Mouse (Mus musculus): ENCODE data around the gene Slc17a8. TPM values are rescaled to one million over a fixed set of nuclear protein-coding genes. Genes with fewer than 3 reads are reported as not detected.
"Not testable (repeated sequence)": the region's sequence is repeated elsewhere in the genome, so short reads cannot be mapped to it uniquely, and the experiment has no call there.

The Slc17a8 gene
- polyA plus RNA-seq, 1 experiment from 2014 or later, result 2.6 TPM

DNA sequence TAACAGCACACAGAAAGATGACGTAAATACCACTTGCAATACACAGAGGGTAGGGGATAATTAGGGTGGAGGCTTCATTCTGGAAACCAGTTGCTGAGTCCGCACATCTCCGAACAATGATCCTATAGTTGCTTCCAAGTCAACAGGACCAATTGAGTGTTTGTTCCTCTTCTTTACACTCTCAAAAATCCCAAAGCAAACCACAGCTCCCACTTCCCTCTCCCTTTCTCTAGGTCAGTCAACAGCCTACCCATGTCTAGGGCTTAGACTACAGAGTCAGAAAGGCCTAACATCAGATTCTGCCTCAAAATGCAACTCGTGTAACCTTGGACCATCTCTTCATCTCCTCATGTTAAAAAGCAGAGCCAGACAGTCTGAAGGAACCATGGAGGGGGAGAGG lies 36.3 kb downstream of the Slc17a8 start:
- no peaks in the 10 kb centered on the region for H3K36me3 ChIP-seq
- no peak overlapping the region for H3K4me2 ChIP-seq (replicated peaks)
- ATAC-seq (ENCODE audit: low FRiP score), result no peak
- no peak overlapping the region for H3K4me3 ChIP-seq
- no peak overlapping the region for H3K27ac ChIP-seq
- no peak overlapping the region for H3K9ac ChIP-seq
- H3K27me3 ChIP-seq, result no peaks in the 10 kb centered on the region
- H3K9me3 ChIP-seq (replicated peaks), result no peaks in the 10 kb centered on the region
- no peaks in the 10 kb centered on the region for H3K4me1 ChIP-seq
- WGBS, result 87% methylated on average over 4 of the region's 4 CpGs

DNA sequence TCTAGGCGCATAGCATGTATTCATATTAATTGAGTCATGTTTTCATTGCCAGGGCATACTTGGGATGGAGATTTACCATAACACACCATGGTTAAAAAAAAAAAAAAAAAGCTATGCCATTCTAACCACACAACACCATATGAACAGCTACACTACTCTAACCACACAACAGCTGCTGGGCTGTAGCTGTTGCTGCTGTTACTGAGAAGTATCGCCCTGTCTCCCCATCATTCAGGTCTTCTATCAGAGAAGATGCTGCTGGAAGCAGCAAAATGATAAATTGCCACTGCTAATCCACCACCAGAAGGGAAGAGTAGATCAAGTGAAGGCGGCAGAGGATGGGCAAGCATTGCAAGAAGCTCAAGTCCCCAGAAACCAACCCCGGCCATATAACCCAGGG lies 42.3 kb downstream of the Slc17a8 start:
- H3K4me1 ChIP-seq, result no peaks in the 10 kb centered on the region
- ATAC-seq (ENCODE audit: low FRiP score), result no peak
- H3K36me3 ChIP-seq, result no peaks in the 10 kb centered on the region
- 91% methylated on average over 4 of the region's 4 CpGs for WGBS
- no peak overlapping the region for H3K9ac ChIP-seq
- H3K27ac ChIP-seq, result no peak overlapping the region
- H3K4me3 ChIP-seq, result no peak overlapping the region
- H3K27me3 ChIP-seq, result no peaks in the 10 kb centered on the region
- H3K9me3 ChIP-seq (replicated peaks), result no peaks in the 10 kb centered on the region
- no peak overlapping the region for H3K4me2 ChIP-seq (replicated peaks)

DNA sequence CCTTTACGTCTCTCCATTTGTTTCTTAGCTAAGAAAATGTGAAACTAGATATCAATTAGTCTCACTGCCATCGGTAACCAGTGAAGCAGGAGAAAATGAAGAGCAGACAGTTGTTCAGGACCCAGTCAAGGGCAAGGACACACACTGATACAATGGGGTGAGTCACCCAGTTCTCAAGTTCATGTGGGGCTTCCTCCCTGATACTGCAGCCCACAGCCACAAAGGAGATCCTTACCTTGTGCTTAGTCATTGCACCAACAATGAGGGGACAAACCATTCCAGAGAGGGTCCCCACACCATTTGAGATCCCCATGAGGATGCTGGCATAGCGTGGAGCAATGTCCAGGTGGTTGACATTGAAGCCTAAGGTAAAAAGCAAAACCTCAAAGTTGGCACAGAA lies 43.4 kb downstream of the Slc17a8 start:
- H3K27me3 ChIP-seq, result no peaks in the 10 kb centered on the region
- no peaks in the 10 kb centered on the region for H3K9me3 ChIP-seq (replicated peaks)
- no peak for ATAC-seq (ENCODE audit: low FRiP score)
- no peaks in the 10 kb centered on the region for H3K36me3 ChIP-seq
- no peak overlapping the region for H3K27ac ChIP-seq
- H3K4me3 ChIP-seq, result no peak overlapping the region
- H3K4me1 ChIP-seq, result no peaks in the 10 kb centered on the region
- no peak overlapping the region for H3K4me2 ChIP-seq (replicated peaks)
- H3K9ac ChIP-seq, result no peak overlapping the region
- 90% methylated on average over 3 of the region's 3 CpGs for WGBS

DNA sequence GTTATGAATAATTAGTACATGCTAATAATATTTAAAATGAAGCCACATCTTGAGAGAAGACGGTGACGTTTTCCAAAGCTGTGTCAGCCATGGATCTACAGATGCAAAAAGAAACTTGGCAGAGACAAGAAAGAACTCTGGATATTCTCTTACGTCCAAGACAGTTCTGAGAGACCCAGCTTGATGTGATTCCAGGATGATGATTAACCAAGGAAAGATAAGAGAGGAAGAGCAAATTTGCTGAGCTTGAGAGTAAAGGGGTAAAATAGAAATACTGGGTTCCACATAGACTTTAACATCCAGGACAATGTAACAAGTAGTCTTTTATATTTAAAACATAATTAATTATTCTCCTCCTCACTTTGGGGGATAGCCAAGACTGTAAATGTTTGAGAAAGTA lies 47.6 kb downstream of the Slc17a8 start:
- WGBS, result 85% methylated on average over 3 of the region's 3 CpGs
- no peaks in the 10 kb centered on the region for H3K27me3 ChIP-seq
- H3K9me3 ChIP-seq (replicated peaks), result 0 out of 2 replicates have a peak, but pooled peaks cover 2% of the 10 kb centered on the region
- ATAC-seq (ENCODE audit: low FRiP score), result no peak
- no peak overlapping the region for H3K4me3 ChIP-seq
- no peak overlapping the region for H3K9ac ChIP-seq
- no peak overlapping the region for H3K4me2 ChIP-seq (replicated peaks)
- no peaks in the 10 kb centered on the region for H3K36me3 ChIP-seq
- H3K4me1 ChIP-seq, result no peaks in the 10 kb centered on the region
- H3K27ac ChIP-seq, result no peak overlapping the region

DNA sequence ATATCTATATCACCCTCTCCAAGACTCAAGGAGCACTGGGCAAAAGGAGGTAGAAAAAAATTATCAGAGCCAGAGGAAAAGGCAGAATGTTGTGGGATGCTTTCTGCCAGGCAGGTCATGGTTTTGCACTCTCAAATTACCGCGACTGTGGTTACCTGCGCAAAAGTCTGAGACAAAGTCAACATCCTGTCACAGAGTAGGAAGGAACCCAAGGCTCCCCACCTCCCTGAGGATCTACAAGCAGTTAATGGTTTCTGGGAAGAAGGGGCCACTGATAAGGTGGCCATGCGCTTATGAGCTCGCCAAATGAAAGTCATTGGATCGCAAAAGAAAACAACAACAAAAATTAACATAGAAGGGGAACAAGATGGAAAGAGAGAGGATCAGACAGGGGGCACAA lies 48.1 kb downstream of the Slc17a8 start:
- no peak overlapping the region for H3K4me3 ChIP-seq
- no peaks in the 10 kb centered on the region for H3K36me3 ChIP-seq
- H3K9ac ChIP-seq, result no peak overlapping the region
- no peaks in the 10 kb centered on the region for H3K4me1 ChIP-seq
- H3K9me3 ChIP-seq (replicated peaks), result 0 out of 2 replicates have a peak, but pooled peaks cover 2% of the 10 kb centered on the region
- no peak overlapping the region for H3K27ac ChIP-seq
- WGBS, result 96% methylated on average over 6 of the region's 6 CpGs
- H3K4me2 ChIP-seq (replicated peaks), result no peak overlapping the region
- no peak for ATAC-seq (ENCODE audit: low FRiP score)
- no peaks in the 10 kb centered on the region for H3K27me3 ChIP-seq

DNA sequence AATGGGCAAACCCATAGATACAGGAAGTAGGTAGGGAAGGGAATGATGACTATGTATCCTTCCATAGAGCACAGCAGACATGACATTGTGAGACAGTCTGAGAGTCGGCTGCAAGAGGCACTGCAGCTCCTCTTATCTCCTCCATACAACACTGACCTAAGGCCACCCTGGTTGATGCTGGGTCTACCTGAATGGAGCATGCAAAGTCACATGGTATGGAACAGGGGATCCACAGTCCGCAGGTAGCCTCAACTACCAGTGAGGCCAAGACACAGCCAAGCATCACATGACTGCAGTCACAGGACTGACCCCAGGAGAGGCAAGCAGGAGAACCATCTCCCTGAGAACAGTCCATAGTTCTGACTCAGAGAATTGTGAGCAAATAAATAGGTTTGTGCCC lies 53.7 kb downstream of the Slc17a8 start:
- no peaks in the 10 kb centered on the region for H3K36me3 ChIP-seq
- H3K4me2 ChIP-seq (replicated peaks), result no peak overlapping the region
- H3K4me1 ChIP-seq, result no peaks in the 10 kb centered on the region
- no peak for ATAC-seq (ENCODE audit: low FRiP score)
- H3K27me3 ChIP-seq, result no peaks in the 10 kb centered on the region
- no peak overlapping the region for H3K4me3 ChIP-seq
- 92% methylated on average over 2 of the region's 2 CpGs for WGBS
- H3K9me3 ChIP-seq (replicated peaks), result 0 out of 2 replicates have a peak, but pooled peaks cover 2% of the 10 kb centered on the region
- no peak overlapping the region for H3K27ac ChIP-seq
- no peak overlapping the region for H3K9ac ChIP-seq

DNA sequence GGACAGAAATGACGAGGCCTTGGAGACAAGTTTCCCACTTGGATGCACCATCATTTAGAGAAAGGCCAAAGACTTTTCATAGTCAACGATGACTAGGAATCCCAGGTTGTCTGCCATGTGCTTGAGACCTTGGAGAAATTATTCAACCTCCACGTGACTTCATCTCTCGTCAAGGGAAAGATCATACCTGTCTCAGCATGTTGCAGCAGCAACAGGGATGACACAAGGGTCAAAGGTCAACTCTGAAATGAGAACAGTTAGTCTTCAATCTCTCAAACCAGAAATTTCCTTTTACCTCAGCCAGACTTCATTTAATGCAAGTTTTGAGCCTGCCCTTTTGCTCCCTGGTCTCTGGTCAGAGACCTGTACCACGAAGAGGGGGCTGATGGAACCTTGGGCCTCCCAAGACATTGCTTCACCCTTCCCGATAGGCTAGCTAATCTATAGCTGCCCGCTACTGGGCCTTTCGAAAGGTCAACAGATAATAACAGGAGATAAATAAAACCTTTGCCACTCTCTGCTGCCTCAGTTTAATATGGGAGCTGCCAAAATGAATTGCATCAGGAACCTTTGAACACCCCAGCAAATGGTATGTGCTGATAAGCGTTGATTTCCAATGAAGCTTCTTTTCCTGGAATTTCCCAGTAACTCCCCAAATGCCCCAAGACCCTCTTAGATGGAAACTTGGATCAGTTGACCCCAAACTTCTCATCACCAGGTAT lies 55.6 kb downstream of the Slc17a8 start:
- no peak overlapping the region for H3K27ac ChIP-seq
- no peak for ATAC-seq (ENCODE audit: low FRiP score)
- H3K4me2 ChIP-seq (replicated peaks), result no peak overlapping the region
- H3K36me3 ChIP-seq, result no peaks in the 10 kb centered on the region
- H3K9ac ChIP-seq, result no peak overlapping the region
- no peaks in the 10 kb centered on the region for H3K4me1 ChIP-seq
- WGBS, result 88% methylated on average over 9 of the region's 9 CpGs
- H3K9me3 ChIP-seq (replicated peaks), result 0 out of 2 replicates have a peak, but pooled peaks cover 2% of the 10 kb centered on the region
- no peaks in the 10 kb centered on the region for H3K27me3 ChIP-seq
- no peak overlapping the region for H3K4me3 ChIP-seq

DNA sequence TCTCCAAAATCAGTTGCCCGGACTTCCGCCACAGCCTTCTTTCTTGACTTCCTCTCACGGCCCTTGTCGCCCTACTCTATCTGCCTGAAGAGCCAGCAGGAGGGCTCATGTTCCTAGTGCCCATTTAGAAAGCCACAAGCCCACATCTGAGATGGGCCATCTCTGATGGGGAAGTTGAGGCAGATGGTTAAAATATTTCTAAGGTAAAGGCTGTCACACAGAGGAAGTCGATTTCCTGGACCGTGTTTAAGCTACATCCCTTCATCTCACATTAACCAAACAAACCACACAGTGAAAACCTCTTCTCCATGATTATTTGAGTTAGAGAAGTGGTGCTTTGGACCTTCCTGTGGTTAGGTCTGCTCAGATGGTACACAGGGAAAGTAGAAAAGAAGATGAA lies 58.9 kb downstream of the Slc17a8 start:
- H3K27ac ChIP-seq, result no peak overlapping the region
- no peak for ATAC-seq (ENCODE audit: low FRiP score)
- H3K27me3 ChIP-seq, result no peaks in the 10 kb centered on the region
- WGBS, result 88% methylated on average over 6 of the region's 6 CpGs
- H3K4me1 ChIP-seq, result no peaks in the 10 kb centered on the region
- no peaks in the 10 kb centered on the region for H3K36me3 ChIP-seq
- no peak overlapping the region for H3K4me3 ChIP-seq
- no peaks in the 10 kb centered on the region for H3K9me3 ChIP-seq (replicated peaks)
- no peak overlapping the region for H3K9ac ChIP-seq
- H3K4me2 ChIP-seq (replicated peaks), result no peak overlapping the region

DNA sequence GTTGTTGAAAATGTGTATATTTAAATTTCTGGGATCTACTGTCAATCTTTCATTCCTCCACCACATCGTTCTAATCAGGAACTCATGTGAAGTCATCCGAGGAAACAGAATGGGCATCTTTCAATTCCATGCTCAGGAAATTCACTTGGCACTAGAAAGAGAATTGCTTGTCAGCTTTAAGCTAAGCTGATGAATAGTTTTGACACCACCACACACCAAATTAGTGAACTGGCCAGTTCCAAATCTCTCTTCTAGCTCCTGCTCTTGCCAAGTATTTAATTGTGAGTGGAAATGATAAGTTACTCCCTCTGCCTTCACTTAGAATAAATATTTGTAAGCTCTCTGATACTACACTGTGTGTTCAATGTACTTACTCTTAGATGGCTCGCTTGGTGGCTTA lies 61.7 kb downstream of the Slc17a8 start:
- H3K36me3 ChIP-seq, result no peaks in the 10 kb centered on the region
- no peak overlapping the region for H3K4me2 ChIP-seq (replicated peaks)
- ATAC-seq (ENCODE audit: low FRiP score), result no peak
- no peak overlapping the region for H3K4me3 ChIP-seq
- no peaks in the 10 kb centered on the region for H3K27me3 ChIP-seq
- H3K4me1 ChIP-seq, result no peaks in the 10 kb centered on the region
- H3K9ac ChIP-seq, result no peak overlapping the region
- H3K27ac ChIP-seq, result no peak overlapping the region
- WGBS, result 79% methylated on average over 3 of the region's 3 CpGs
- no peaks in the 10 kb centered on the region for H3K9me3 ChIP-seq (replicated peaks)

DNA sequence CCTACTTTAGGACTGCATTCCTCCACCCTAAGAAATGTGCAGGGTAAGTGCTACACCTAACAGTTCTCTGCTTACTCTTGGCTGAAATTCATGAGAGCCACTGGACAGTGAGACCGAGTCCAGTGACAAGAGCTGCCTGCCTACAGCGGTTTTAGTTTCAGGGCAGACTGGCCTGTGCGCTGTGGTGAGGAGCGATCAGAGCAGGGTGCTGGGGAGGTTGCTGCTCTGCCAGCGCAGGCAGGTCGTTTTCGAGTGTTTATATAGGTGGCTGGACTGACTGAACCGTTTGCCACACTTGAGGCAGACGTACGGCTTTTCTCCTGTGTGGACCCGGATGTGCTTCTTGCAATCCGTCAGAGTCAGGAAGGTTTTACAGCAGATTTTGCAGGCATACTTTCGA lies 66.2 kb downstream of the Slc17a8 start:
- H3K4me1 ChIP-seq; H3K4me2 ChIP-seq (replicated peaks); H3K27me3 ChIP-seq; H3K9ac ChIP-seq; H3K9me3 ChIP-seq (replicated peaks); H3K4me3 ChIP-seq; ATAC-seq (ENCODE audit: low FRiP score); H3K36me3 ChIP-seq; H3K27ac ChIP-seq: not testable (repeated sequence)
- WGBS, result 87% methylated on average over 13 of the region's 13 CpGs

DNA sequence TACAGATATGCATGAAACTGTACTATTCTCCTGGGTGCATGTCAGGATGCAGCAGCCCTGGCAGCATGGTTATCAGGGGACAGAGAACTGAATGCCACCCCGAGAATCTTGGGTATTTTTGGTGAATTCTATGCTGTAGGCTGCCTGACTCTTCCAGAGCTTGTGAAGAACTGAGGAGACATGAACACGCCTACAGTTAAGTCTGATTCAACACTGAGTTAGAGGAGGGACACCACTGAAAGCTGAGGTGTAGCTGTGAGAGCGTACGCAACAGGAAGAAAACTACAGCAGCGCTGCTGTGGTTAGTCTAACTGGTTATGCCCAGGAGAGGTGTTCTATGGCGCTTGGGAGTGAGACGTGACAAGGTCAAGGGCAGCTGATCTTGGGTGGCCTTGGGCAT lies 67.2 kb downstream of the Slc17a8 start:
- H3K9ac ChIP-seq; H3K36me3 ChIP-seq; H3K9me3 ChIP-seq (replicated peaks); ATAC-seq (ENCODE audit: low FRiP score); H3K27me3 ChIP-seq; H3K4me1 ChIP-seq; H3K4me3 ChIP-seq; H3K27ac ChIP-seq; H3K4me2 ChIP-seq (replicated peaks): not testable (repeated sequence)
- WGBS, result 86% methylated on average over 7 of the region's 7 CpGs

DNA sequence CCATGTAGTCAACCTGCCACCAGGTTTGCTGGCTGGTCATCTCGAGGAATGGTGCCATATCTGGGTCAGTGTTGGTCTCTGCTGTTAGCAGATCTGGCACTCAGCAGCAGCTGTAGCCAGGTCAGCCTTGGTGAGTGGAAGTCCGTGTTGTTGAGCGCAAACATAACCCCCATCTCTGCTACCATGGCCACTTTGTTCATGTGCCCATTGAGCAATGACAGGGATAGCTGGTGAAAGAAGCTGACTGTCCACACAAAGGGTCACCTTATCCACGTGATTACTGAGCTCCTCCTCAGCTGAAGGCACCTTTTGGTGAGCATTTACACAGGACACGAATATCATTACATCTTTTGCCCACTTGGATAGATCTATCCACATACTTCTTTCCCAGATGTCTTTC lies 68.0 kb downstream of the Slc17a8 start:
- WGBS, result 77% methylated on average over 5 of the region's 5 CpGs
- H3K4me2 ChIP-seq (replicated peaks), result no peak overlapping the region

DNA sequence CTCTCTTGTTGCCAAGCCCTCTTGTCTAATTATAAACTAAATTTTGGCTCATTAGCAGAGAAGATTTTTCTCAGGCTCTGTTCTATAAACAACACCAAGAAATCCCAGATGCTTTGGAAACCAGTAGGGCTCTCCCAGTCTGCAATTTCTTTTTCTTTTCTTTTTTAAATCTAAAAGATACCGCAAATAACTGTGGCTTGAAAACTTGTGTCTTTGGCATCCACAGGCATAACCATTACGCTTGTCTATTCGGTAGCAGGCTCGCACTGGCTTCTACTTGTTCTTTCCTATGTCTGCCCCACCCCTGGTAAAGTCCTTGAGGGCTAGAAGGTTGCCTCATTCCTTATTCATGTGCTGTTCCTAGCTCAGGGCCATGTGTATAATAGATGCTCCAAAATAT lies 69.4 kb downstream of the Slc17a8 start:
- Histone ChIP-seq H3K9me3 (replicated peaks) (no peaks in the 10 kb centered on the region), H3K4me2 (replicated peaks) (no peak overlapping the region), H3K27ac (no peak overlapping the region), H3K4me3 (no peak overlapping the region), H3K9ac (no peak overlapping the region), H3K4me1 (0 out of 2 replicates have a peak, but pooled peaks cover 4% of the 10 kb centered on the region), H3K36me3 (no peaks in the 10 kb centered on the region), H3K27me3 (no peaks in the 10 kb centered on the region)
- no peak for ATAC-seq (ENCODE audit: low FRiP score)
- WGBS, result 91% methylated on average over 4 of the region's 4 CpGs

More for the DNA sequence above, 68.0 kb downstream of the Slc17a8 start:
- H3K36me3 ChIP-seq, result no peaks in the 10 kb centered on the region
- H3K4me3 ChIP-seq, result no peak overlapping the region
- 0 out of 2 replicates have a peak, but pooled peaks cover 1% of the 10 kb centered on the region for H3K4me1 ChIP-seq
- no peaks in the 10 kb centered on the region for H3K9me3 ChIP-seq (replicated peaks)
- H3K9ac ChIP-seq, result no peak overlapping the region
- no peaks in the 10 kb centered on the region for H3K27me3 ChIP-seq
- no peak overlapping the region for H3K27ac ChIP-seq
- no peak for ATAC-seq (ENCODE audit: low FRiP score)

All from hindbrain, embryonic 12.5 days (tissue).